Mouse (Mus musculus): ENCODE data around the gene Snx30.

- TF ChIP-seq CTCF (IDR thresholded peaks at IDR 0.05) (no peak), EP300 (IDR thresholded peaks at IDR 0.05; ENCODE audit: insufficient read depth, low read depth, low read length) (no peak)
Observed at GRCm38 (mm10) chr4:59816477-59816876, 10.8 kb downstream of the Snx30 start.
